Mouse (Mus musculus) MN1 (cell line): ENCODE results near the gene Wars.

ENCODE experiments used
- DNase-seq: peaks from one replicate; pipeline ENCODE4 v3.0.0-alpha.2; 2016; ENCODE audit warnings: low spot score

The Wars gene

GRCm38 (mm10) chr12:108909846-108910433 is 16.0 kb upstream of the Wars start:
- no peak for DNase-seq

DNA sequence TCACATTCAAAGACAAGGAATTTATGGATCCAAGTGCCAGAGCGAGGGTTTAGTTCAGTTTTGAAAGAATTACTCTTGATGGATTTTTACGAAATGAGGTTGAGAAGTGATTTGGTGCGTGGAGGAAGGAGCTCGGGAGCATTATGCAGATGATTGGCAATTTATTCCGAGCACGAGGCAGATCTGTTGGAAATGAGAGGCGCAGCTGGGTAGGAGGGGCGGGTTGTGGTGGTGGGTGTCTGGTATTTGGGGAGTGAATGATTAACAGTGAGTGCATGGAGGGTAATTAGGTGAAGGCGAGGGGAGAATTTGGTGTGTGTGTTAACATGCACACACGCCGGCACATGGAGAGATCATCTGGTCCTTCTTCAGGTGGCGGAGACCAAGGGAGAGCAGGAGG is 12.4 kb upstream of the Wars start:
- DNase-seq: no peak

DNA sequence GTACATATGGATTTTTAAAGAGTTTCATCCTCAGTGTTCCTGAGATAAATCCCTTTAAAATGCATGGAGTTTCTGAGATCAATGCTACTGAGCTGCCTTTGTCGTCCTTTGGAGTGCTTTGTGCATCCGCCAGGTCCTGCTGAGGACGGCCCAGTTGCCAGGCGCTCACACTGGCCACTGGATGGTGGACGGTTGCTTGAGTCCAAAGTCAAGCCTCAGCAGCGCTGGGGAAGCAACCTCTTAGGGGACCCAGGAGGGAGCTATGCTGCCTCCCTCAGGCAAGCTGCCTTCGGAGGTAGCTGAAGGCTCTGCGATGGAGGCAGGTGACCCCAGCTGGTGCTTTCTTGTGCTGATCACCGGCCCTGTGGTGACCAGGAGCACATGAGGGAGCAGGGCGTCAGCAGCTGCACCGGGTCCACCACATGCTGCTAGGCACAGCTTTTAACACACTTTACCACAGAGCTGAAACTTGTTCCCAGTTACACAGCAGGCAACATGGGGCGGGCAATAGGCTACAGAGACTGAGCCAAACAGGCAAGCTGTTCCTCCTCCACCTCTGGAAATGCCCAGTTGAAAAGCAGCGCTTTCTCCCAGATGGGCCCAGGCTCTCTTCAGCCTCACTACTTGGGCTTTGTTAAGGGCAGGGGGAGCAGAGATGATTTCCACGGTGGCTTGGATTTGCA is 11.8 kb upstream of the Wars start:
- no peak for DNase-seq

DNA sequence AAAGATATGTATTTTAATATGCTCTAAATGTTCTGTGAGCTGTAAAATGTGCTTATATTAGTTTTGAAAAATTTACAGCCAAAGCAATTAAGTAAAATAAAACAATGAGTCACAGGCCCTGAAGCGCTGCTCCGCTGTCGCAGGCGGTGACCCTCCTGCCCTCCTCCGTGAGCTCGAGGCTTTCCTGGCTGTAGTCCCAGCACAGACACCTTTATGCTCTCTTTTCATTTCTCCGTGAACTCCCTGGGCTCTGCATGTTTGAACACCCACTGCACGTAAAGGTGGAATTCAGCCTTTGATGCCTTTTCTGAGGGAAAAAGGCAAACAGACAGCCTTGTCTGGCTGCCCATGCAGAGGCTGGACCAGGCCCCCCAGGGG is 10.3 kb upstream of the Wars start:
- no peak for DNase-seq

GRCm38 (mm10) chr12:108903600-108904275 is 9.8 kb upstream of the Wars start:
- DNase-seq: peak; percentile 72

- peak; percentile 73 for DNase-seq
These were observed 9.0 kb upstream of the Wars start for GRCm38 (mm10) chr12:108902940-108903339.

- DNase-seq: no peak
These were observed 7.4 kb upstream of the Wars start for GRCm38 (mm10) chr12:108901346-108901745.

- peak; percentile 45 for DNase-seq
These were observed 2.0 kb upstream of the Wars start for GRCm38 (mm10) chr12:108896006-108896405.

- no peak for DNase-seq
These were observed 450 bp upstream of the Wars start for GRCm38 (mm10) chr12:108894432-108894816.

DNA sequence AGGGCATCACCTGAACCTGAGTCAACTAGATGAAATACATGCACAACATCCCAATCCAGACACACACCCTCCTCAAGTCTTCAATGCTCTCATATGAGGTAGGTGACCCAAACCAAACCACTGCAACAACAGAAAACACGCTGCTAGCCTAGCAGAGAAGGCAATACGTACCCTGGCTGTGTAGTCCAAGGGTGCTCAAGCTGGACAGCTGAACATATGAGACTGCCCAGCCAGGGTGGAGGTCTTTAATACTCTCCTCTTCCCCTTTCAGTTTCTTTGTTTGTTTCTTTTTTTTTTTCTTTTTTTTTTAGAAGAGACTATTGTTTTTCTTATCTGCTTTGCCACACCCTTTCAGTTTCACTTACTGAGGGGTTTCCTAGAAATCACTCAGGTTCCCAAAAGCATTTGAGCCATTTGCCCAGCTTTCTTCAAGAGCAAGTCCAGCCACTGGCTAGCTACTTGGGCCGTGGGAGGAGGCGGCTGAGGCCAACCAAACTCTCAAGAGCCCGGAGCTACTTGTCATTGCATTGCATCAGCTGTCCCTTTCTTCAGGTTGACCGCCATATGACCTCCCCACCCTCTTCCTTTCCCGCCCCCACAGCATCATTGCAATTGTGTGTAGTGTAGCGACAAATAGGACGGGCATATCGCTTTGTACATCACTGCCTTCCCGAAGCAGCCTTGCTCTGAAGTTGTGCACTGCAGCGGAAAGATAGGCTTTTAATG is 822 bp downstream of the Wars start, which contains the start of gene Wdr25:
Gene Wdr25 (plus strand): TSS at position 643 of the 726 bp plus-strand sequence.
- peak; percentile 75 for DNase-seq

DNA sequence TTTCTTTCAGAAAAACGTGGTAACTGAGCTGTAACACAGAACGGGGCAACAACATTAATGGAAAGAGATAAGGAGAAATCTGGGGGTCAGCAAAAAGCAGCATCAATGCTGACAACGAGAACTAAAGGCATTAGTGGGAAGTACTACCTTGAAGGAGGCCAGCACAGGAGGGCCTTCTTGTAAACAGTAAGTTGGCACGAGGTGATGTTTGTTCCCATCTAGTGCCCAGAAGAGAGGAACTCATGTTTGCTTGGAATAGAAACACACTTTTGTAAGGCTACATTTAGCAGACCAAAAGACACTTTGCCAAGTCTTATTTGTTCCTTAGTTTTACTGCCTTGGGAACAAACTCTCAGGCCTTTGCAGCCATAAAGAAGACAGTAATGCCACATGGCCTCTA is 5.3 kb downstream of the Wars start:
- DNase-seq: no peak

- no peak for DNase-seq
These were observed 6.9 kb downstream of the Wars start for GRCm38 (mm10) chr12:108887077-108887476.

GRCm38 (mm10) chr12:108885906-108886305 is 8.1 kb downstream of the Wars start:
- DNase-seq: no peak

GRCm38 (mm10) chr12:108882776-108883175 is 11.2 kb downstream of the Wars start:
- no peak for DNase-seq

GRCm38 (mm10) chr12:108881192-108881591 is 12.8 kb downstream of the Wars start:
- DNase-seq: no peak

- no peak for DNase-seq
These were observed 13.4 kb downstream of the Wars start for GRCm38 (mm10) chr12:108880606-108881005.

- no peak for DNase-seq
These were observed 14.8 kb downstream of the Wars start for GRCm38 (mm10) chr12:108879138-108879537.

- DNase-seq: no peak
These were observed 20.9 kb downstream of the Wars start for GRCm38 (mm10) chr12:108873122-108873521.

GRCm38 (mm10) chr12:108869575-108869974 is 24.4 kb downstream of the Wars start:
- DNase-seq: no peak

GRCm38 (mm10) chr12:108865007-108865494 is 28.9 kb downstream of the Wars start:
- no peak for DNase-seq

GRCm38 (mm10) chr12:108858486-108858885 is 35.5 kb downstream of the Wars start:
- DNase-seq: no peak

DNA sequence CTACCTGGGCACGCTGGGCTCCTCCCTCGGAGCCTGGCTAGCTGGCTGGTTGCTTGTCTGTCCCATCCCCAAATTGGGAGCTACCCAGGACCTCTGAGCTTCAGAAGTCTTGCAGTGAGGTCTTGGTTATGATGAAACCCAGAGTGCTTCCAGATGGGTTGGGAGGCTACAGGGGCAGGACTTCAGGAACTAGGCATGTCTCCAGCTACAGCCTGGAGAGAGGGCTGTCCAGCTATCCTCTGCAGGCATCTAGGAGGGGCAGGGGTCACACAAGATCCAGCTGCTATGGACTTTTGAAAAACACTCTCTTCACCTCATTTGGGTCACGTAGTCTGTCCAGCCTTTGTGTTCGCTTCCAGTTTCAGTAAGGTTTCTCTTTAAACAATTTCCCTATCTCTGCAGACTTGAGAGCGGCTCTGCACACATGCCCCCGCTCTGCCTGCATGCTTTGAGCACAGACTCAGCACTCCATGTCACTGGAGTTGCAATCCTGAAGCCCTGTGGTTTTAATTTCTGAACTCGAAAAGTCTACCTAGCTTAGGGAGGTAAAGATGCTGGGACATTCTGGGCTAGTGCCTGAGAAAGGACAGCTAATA is 36.3 kb downstream of the Wars start:
- no peak for DNase-seq
